Mouse (Mus musculus): ENCODE data around the gene Pfas. TPM values are rescaled to one million over a fixed set of nuclear protein-coding genes. Genes with fewer than 3 reads are reported as not detected.
"Not testable (repeated sequence)": the region's sequence is repeated elsewhere in the genome, so short reads cannot be mapped to it uniquely, and the experiment has no call there.

Gene Pfas
- polyA plus RNA-seq, 1 experiment from 2014 or later = 31.5 TPM

DNA sequence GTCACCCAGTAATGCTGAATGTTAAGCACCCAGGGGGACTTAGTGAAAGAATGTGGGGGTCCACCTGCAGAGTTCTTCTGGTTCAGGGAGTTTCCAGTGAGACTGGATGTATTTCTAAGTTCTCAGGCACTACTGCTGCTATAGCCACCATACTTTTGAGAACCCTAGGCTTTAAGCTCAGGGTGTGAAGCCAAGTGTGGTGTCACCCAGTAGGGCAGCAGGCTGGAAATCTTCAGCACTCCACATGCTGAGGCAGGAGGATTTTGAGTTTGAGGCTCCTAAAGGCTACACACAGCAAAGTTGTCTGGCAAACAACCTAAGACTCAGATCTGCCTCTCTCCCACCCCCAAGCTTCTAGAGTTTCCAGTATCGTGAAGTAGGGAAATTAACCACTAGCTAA is 41.7 kb downstream of the Pfas start:
- Histone ChIP-seq H3K27me3 (replicated peaks) (no peaks in the 10 kb centered on the region), H3K9ac (no peak overlapping the region), H3K36me3 (no peaks in the 10 kb centered on the region), H3K4me1 (peaks cover 21% of the 10 kb centered on the region), H3K4me2 (no peak overlapping the region), H3K27ac (no peak overlapping the region; the same call in 1 of the 2 replicates), H3K4me3 (replicated peaks) (no peak overlapping the region), H3K9me3 (no peaks in the 10 kb centered on the region)
- no peak for ATAC-seq (ENCODE audit: insufficient read depth, low FRiP score, low read depth)
- 33% methylated on average over 1 of the region's 1 CpGs for WGBS

DNA sequence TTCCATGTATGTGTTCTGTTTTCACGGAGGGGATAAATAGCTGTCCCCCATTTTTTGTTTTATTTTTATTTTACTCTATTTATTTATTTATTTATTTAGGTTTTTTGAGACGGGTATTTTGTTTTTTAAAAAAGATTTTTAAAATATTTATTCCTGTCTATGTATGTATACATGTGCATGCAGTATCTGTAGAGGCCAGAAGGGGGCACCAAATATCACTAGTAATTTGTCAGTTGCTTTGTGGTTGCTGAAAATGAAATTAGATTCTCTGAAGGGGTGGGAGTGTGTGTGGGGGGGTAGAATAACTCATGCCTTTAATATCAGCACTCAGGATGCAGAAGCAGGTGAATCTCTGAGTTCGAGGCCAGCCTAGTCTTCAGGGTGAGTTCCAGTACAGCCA is 42.4 kb downstream of the Pfas start:
- no peak overlapping the region for H3K4me3 ChIP-seq (replicated peaks)
- WGBS = 27% methylated on average over 3 of the region's 3 CpGs
- no peak overlapping the region for H3K9ac ChIP-seq

GRCm38 (mm10) chr11:68965050-68965449 is 43.2 kb downstream of the Pfas start:
- no peak for ATAC-seq (ENCODE audit: insufficient read depth, low FRiP score, low read depth)
- Histone ChIP-seq H3K27me3 (replicated peaks) (no peaks in the 10 kb centered on the region), H3K9me3 (no peaks in the 10 kb centered on the region), H3K36me3 (no peaks in the 10 kb centered on the region), H3K4me1 (peaks cover 15% of the 10 kb centered on the region), H3K4me2 (no peak overlapping the region), H3K4me3 (replicated peaks) (no peak overlapping the region), H3K27ac (no peak overlapping the region), H3K9ac (no peak overlapping the region)

More for the DNA sequence above, 42.4 kb downstream of the Pfas start:
- H3K9me3 ChIP-seq = no peaks in the 10 kb centered on the region
- H3K4me1 ChIP-seq = peaks cover 18% of the 10 kb centered on the region
- no peaks in the 10 kb centered on the region for H3K36me3 ChIP-seq
- no peak overlapping the region for H3K4me2 ChIP-seq
- no peaks in the 10 kb centered on the region for H3K27me3 ChIP-seq (replicated peaks)
- no peak overlapping the region for H3K27ac ChIP-seq
- ATAC-seq (ENCODE audit: insufficient read depth, low FRiP score, low read depth) = no peak

DNA sequence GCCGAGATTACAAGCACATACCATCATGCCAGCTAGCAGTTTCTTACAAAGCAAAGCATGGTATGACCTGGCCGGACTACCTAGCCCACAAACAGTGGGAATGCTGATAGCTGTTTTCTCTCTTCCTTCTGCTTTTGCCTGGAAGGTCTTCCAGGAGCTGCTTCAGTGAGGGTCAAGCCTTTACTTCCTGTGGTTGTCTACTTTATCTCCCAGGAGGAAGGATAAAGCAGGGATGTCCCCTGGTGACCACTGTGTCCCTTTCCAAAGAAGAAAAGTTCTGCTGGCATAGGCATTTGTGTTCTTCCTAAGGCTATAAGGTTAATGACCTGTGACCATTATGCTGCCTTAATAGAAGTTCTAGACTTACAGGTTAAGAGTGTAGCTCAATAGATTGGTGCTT is 44.9 kb downstream of the Pfas start:
- no peak overlapping the region for H3K9ac ChIP-seq
- H3K4me2 ChIP-seq = no peak overlapping the region
- H3K9me3 ChIP-seq = no peaks in the 10 kb centered on the region
- WGBS = 80% methylated on average over 2 of the region's 2 CpGs
- ATAC-seq (ENCODE audit: insufficient read depth, low FRiP score, low read depth) = no peak
- H3K27ac ChIP-seq = no peak overlapping the region
- H3K27me3 ChIP-seq (replicated peaks) = no peaks in the 10 kb centered on the region
- no peak overlapping the region for H3K4me3 ChIP-seq (replicated peaks)
- H3K4me1 ChIP-seq = peaks cover 10% of the 10 kb centered on the region
- no peaks in the 10 kb centered on the region for H3K36me3 ChIP-seq

DNA sequence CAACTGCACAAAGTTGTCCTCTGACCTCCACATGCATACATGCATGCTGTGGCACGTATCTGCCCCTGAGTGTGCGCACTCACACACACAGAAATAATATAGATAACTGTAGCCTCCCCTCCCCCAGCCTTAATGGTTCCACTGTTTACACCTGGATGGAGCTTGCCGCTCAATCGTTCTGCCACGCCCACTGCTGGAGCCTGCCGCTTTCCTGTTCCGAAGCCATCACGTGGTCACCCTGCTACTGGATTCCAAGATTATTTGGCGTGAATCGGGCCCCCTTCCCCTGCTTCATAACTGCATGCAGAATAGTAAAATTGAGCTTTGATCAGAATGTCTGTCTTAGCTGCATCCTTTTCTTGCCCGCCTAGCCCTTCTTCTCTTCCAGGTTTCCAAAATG is 46.1 kb downstream of the Pfas start:
- not testable (repeated sequence) for H3K4me1 ChIP-seq; H3K9me3 ChIP-seq; H3K36me3 ChIP-seq; H3K4me3 ChIP-seq (replicated peaks); H3K27ac ChIP-seq; H3K9ac ChIP-seq; H3K4me2 ChIP-seq; H3K27me3 ChIP-seq (replicated peaks); ATAC-seq (ENCODE audit: insufficient read depth, low FRiP score, low read depth)
- WGBS = 17% methylated on average over 11 of the region's 11 CpGs

DNA sequence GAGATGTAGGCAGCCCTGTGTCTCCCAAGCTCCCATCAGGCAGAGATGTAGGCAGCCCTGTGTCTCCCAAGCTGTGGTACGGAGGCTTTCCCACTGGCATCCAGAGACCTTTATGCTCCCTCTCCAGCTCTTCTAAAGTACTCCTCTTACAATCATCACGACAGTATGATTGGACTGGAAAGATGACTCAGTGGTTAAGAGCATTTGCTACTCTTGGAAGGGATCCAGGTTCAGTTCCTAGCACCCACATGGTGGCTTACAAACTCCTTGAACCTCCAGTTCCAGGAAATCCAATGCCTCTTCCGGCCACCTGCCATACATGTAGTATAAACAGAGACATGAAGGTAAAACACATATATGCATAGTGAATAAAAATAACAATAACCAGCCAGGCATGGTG is 46.7 kb downstream of the Pfas start:
- 61% methylated on average over 3 of the region's 3 CpGs for WGBS
- ATAC-seq (ENCODE audit: insufficient read depth, low FRiP score, low read depth) = no peak
- H3K27ac ChIP-seq = no peak overlapping the region
- H3K4me2 ChIP-seq = no peak overlapping the region
- H3K9ac ChIP-seq = no peak overlapping the region
- H3K4me1 ChIP-seq = no peaks in the 10 kb centered on the region
- H3K27me3 ChIP-seq (replicated peaks) = no peaks in the 10 kb centered on the region
- H3K9me3 ChIP-seq = no peaks in the 10 kb centered on the region
- H3K36me3 ChIP-seq = no peaks in the 10 kb centered on the region
- no peak overlapping the region for H3K4me3 ChIP-seq (replicated peaks)

GRCm38 (mm10) chr11:68957971-68958370 is 50.3 kb downstream of the Pfas start:
- no peak overlapping the region for H3K4me2 ChIP-seq
- H3K9me3 ChIP-seq = no peaks in the 10 kb centered on the region
- H3K4me1 ChIP-seq = peaks cover 10% of the 10 kb centered on the region
- H3K27ac ChIP-seq = no peak overlapping the region
- H3K9ac ChIP-seq = no peak overlapping the region
- 81% methylated on average over 1 of the region's 1 CpGs for WGBS
- ATAC-seq (ENCODE audit: insufficient read depth, low FRiP score, low read depth) = no peak
- H3K36me3 ChIP-seq = no peaks in the 10 kb centered on the region
- H3K27me3 ChIP-seq (replicated peaks) = peaks cover 19% of the 10 kb centered on the region; the same call in 1 of the 2 replicates
- no peak overlapping the region for H3K4me3 ChIP-seq (replicated peaks)

- Histone ChIP-seq H3K36me3 (no peaks in the 10 kb centered on the region), H3K9ac (no peak within 1 kb of the TSS), H3K4me3 (replicated peaks) (peak within 1 kb of the TSS; percentile 16), H3K27ac (peak within 1 kb of the TSS; percentile 51; the same call in 1 of the 2 replicates), H3K9me3 (no peaks in the 10 kb centered on the region), H3K27me3 (replicated peaks) (peaks cover 19% of the 10 kb centered on the region; the same call in 1 of the 2 replicates), H3K4me1 (peaks cover 10% of the 10 kb centered on the region), H3K4me2 (0 out of 2 replicates have a peak within 1 kb of the TSS, but pooled peaks have one; percentile 8)
- 46% methylated on average over 8 of the region's 8 CpGs for WGBS
- no peak for ATAC-seq (ENCODE audit: insufficient read depth, low FRiP score, low read depth)
Measured at GRCm38 (mm10) chr11:68957308-68957707, 51.0 kb downstream of the Pfas start, which contains the start of gene Arhgef15. Gene Arhgef15, minus strand, starts transcription at chr11:68957480.

GRCm38 (mm10) chr11:68956697-68957096 is 51.6 kb downstream of the Pfas start:
- 30% methylated on average over 13 of the region's 13 CpGs for WGBS
- Histone ChIP-seq H3K9me3 (no peaks in the 10 kb centered on the region), H3K27me3 (replicated peaks) (peaks cover 19% of the 10 kb centered on the region; the same call in 1 of the 2 replicates), H3K9ac (no peak overlapping the region), H3K27ac (peak overlapping the region; percentile 51; the same call in 1 of the 2 replicates), H3K4me3 (replicated peaks) (peak overlapping the region; percentile 16), H3K4me2 (no peak overlapping the region), H3K4me1 (peaks cover 10% of the 10 kb centered on the region), H3K36me3 (no peaks in the 10 kb centered on the region)
- ATAC-seq (ENCODE audit: insufficient read depth, low FRiP score, low read depth) = no peak

GRCm38 (mm10) chr11:68956107-68956506 is 52.2 kb downstream of the Pfas start:
- H3K4me1 ChIP-seq = peaks cover 10% of the 10 kb centered on the region
- 38% methylated on average over 3 of the region's 3 CpGs for WGBS
- no peaks in the 10 kb centered on the region for H3K9me3 ChIP-seq
- peaks cover 23% of the 10 kb centered on the region; the same call in 1 of the 2 replicates for H3K27me3 ChIP-seq (replicated peaks)
- no peak overlapping the region for H3K9ac ChIP-seq
- peak overlapping the region; percentile 16; the same call in 1 of the 2 replicates for H3K4me3 ChIP-seq (replicated peaks)
- no peak for ATAC-seq (ENCODE audit: insufficient read depth, low FRiP score, low read depth)
- 0 out of 2 replicates have a peak overlapping the region, but pooled peaks have one; percentile 8 for H3K4me2 ChIP-seq
- H3K27ac ChIP-seq = peak overlapping the region; percentile 51; the same call in 1 of the 2 replicates
- H3K36me3 ChIP-seq = no peaks in the 10 kb centered on the region

DNA sequence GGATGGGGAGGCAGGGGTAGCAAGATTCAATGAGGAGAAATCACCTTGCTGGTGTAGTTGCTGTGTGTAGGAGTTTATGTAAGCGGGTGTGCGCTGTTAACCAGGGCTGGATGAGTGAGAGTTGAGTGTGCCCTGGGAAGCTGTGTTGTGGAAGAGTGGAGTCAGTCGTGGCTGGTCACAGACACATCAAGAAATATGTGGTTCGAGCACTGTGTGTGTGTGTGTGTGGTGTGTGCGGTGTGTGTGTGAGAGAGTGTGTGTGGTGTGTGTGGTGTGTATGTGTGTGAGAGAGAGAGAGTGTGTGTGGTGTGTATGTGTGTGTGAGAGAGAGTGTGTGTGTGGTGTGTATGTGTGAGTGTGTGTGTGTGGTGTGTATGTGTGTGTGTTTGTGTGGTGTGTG is 52.8 kb downstream of the Pfas start:
- Histone ChIP-seq H3K36me3 (no peaks in the 10 kb centered on the region), H3K27ac (no peak overlapping the region), H3K27me3 (replicated peaks) (peaks cover 23% of the 10 kb centered on the region; the same call in 1 of the 2 replicates), H3K4me1 (peaks cover 10% of the 10 kb centered on the region), H3K4me3 (replicated peaks) (peak overlapping the region; percentile 35; the same call in 1 of the 2 replicates), H3K9ac (no peak overlapping the region), H3K4me2 (peak overlapping the region; percentile 62; the same call in 1 of the 2 replicates), H3K9me3 (no peaks in the 10 kb centered on the region)
- 62% methylated on average over 5 of the region's 5 CpGs for WGBS
- ATAC-seq (ENCODE audit: insufficient read depth, low FRiP score, low read depth) = 0 out of 2 replicates have a peak, but pooled peaks have one; percentile 21

DNA sequence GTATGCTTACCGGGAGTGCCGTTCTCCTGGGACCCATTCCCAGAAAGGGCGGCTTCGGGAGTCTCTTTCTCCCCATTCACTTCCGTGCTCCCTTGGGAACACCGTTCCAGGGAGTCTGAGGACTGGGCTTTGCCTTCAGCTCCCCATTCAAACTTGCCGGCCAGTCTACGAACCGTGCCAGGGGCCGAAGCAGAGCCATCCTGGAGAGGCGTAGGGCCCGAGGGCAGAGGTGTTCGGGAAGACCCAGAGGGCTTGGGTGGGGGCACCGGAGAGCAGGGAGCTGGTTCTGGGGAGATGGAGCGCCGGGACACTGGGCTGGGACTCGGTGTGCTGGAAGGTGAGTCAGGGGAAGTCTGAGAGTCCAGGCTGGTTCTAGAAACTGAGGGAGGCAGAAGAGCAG is 53.9 kb downstream of the Pfas start:
- no peaks in the 10 kb centered on the region for H3K36me3 ChIP-seq
- H3K9me3 ChIP-seq = no peaks in the 10 kb centered on the region
- peak overlapping the region; percentile 35 for H3K4me3 ChIP-seq (replicated peaks)
- ATAC-seq (ENCODE audit: insufficient read depth, low FRiP score, low read depth) = no peak
- H3K27me3 ChIP-seq (replicated peaks) = peaks cover 23% of the 10 kb centered on the region; the same call in 1 of the 2 replicates
- WGBS = 4% methylated on average over 17 of the region's 17 CpGs
- H3K4me1 ChIP-seq = peaks cover 10% of the 10 kb centered on the region
- H3K9ac ChIP-seq = 0 out of 2 replicates have a peak overlapping the region, but pooled peaks have one; percentile 9
- no peak overlapping the region for H3K27ac ChIP-seq
- peak overlapping the region; percentile 62 for H3K4me2 ChIP-seq

All from stomach, embryonic 15.5 days (tissue).